Mouse (Mus musculus) embryonic facial prominence, embryonic 11.5 days (tissue): ENCODE measurements at regions not wholly inside any gene's neighbourhood (a gene's known extent, or its start where the extent isn't known, plus 50 kb on each side); places are given as distances from the start of the nearest gene placed in this dataset.

Source experiments
- ATAC-seq: fragments of 200-750 bp; cut with Nextera tagmentation; replicated peaks from 2 replicates; pipeline ENCODE4 v1.8.0; 2017; ENCODE audit warnings: low read depth; ENCODE audit not compliant: insufficient number of reproducible peaks, low FRiP score, low TSS enrichment
- DNase-seq: peaks from one replicate; pipeline ENCODE4 v3.0.0-alpha.2; 2015; ENCODE audit warnings: low spot score
- H3K27ac ChIP-seq: fragments of 300-500 bp; sonication (generic); replicated peaks from 2 replicates; pipeline ENCODE4 v1.5.1; 2014; ENCODE audit warnings: mild to moderate bottlenecking, low read depth, low read length, control low read depth
- H3K27me3 ChIP-seq: fragments of 300-500 bp; sonication (generic); 2 replicates; pipeline ENCODE4 v1.6.1; 2014; ENCODE audit warnings: mild to moderate bottlenecking, low read length, moderate library complexity, mixed read lengths; ENCODE audit not compliant: control insufficient read depth, insufficient read depth
- H3K36me3 ChIP-seq: fragments of 300-500 bp; sonication (generic); replicated peaks from 2 replicates; pipeline ENCODE4 v1.6.1; 2014; ENCODE audit warnings: low read depth, mild to moderate bottlenecking, low read length, moderate library complexity, mixed read lengths; ENCODE audit not compliant: control insufficient read depth, insufficient read depth
- H3K4me1 ChIP-seq: fragments of 300-500 bp; sonication (generic); 2 replicates; pipeline ENCODE4 v1.6.1; 2014; ENCODE audit warnings: low read length, mixed read lengths; ENCODE audit not compliant: control insufficient read depth, insufficient read depth
- H3K4me2 ChIP-seq: fragments of 300-500 bp; sonication (generic); 2 replicates; pipeline ENCODE4 v1.6.1; 2014; ENCODE audit warnings: low read depth, mild to moderate bottlenecking, control low read depth, low read length, moderate library complexity
- H3K4me3 ChIP-seq: fragments of 300-500 bp; sonication (generic); 2 replicates; pipeline ENCODE4 v1.5.1; 2014; ENCODE audit warnings: low read depth, low read length, control low read depth
- H3K9ac ChIP-seq: fragments of 300-500 bp; sonication (generic); replicated peaks from 2 replicates; pipeline ENCODE4 v1.6.1; 2014; ENCODE audit warnings: mild to moderate bottlenecking, control low read depth, low read length
- H3K9me3 ChIP-seq: fragments of 300-500 bp; sonication (generic); replicated peaks from 2 replicates; pipeline ENCODE4 v1.6.1; 2016; ENCODE audit warnings: mild to moderate bottlenecking, low read length, inconsistent platforms, mixed read lengths; ENCODE audit not compliant: control insufficient read depth
- WGBS: fragments of 180-500 bp; shearing (Covaris S2); extraction: QIAGEN DNeasy Blood & Tissue Kit; methylation state at CpG from one replicate; pipeline ENCODE4 v1.1.7; 2014; 5-methylcytosine and 5-hydroxymethylcytosine counted together

- WGBS: 78% methylated on average over 3 of the region's 3 CpGs
- no peaks in the 10 kb centered on the region for H3K36me3 ChIP-seq
- ATAC-seq: no peak
Observed at GRCm38 (mm10) chr2:8877855-8878254, 1003.2 kb upstream of the 4930412O13Rik start.

GRCm38 (mm10) chr2:8912417-8912816, 968.6 kb upstream of the 4930412O13Rik start:
- no peak for DNase-seq
- H3K27ac ChIP-seq: no peak overlapping the region
- H3K4me1 ChIP-seq: no peaks in the 10 kb centered on the region

More at GRCm38 (mm10) chr2:8877855-8878254, 1003.2 kb upstream of the 4930412O13Rik start:
- Histone ChIP-seq H3K9ac (no peak overlapping the region), H3K4me3 (no peak overlapping the region), H3K27ac (no peak overlapping the region), H3K4me2 (no peak overlapping the region), H3K4me1 (no peaks in the 10 kb centered on the region), H3K27me3 (no peaks in the 10 kb centered on the region), H3K9me3 (no peaks in the 10 kb centered on the region)
- DNase-seq: peak; percentile 12

GRCm38 (mm10) chr2:8924856-8925255, 956.2 kb upstream of the 4930412O13Rik start:
- ATAC-seq (no peak), DNase-seq (no peak)
- Histone ChIP-seq H3K9ac (no peak overlapping the region), H3K4me2 (no peak overlapping the region), H3K4me3 (no peak overlapping the region), H3K36me3 (no peaks in the 10 kb centered on the region), H3K27me3 (no peaks in the 10 kb centered on the region), H3K4me1 (no peaks in the 10 kb centered on the region), H3K27ac (no peak overlapping the region), H3K9me3 (no peaks in the 10 kb centered on the region)
- WGBS: 87% methylated on average over 2 of the region's 2 CpGs

More at GRCm38 (mm10) chr2:8912417-8912816, 968.6 kb upstream of the 4930412O13Rik start:
- ATAC-seq: no peak
- no peak overlapping the region for H3K4me3 ChIP-seq
- no peak overlapping the region for H3K4me2 ChIP-seq
- no peaks in the 10 kb centered on the region for H3K9me3 ChIP-seq
- H3K36me3 ChIP-seq: no peaks in the 10 kb centered on the region
- no peaks in the 10 kb centered on the region for H3K27me3 ChIP-seq
- no peak overlapping the region for H3K9ac ChIP-seq

- Histone ChIP-seq H3K9ac (no peak overlapping the region), H3K4me2 (no peak overlapping the region), H3K27ac (no peak overlapping the region), H3K4me3 (no peak overlapping the region), H3K9me3 (no peaks in the 10 kb centered on the region), H3K27me3 (no peaks in the 10 kb centered on the region), H3K4me1 (no peaks in the 10 kb centered on the region), H3K36me3 (no peaks in the 10 kb centered on the region)
- 89% methylated on average over 7 of the region's 7 CpGs for WGBS
- ATAC-seq (no peak), DNase-seq (no peak)
Observed at GRCm38 (mm10) chr2:8941574-8941973, 939.5 kb upstream of the 4930412O13Rik start.

GRCm38 (mm10) chr2:8958938-8959337, 922.1 kb upstream of the 4930412O13Rik start:
- Histone ChIP-seq H3K27ac (no peak overlapping the region), H3K27me3 (no peaks in the 10 kb centered on the region), H3K4me1 (no peaks in the 10 kb centered on the region), H3K36me3 (no peaks in the 10 kb centered on the region), H3K9ac (no peak overlapping the region), H3K9me3 (no peaks in the 10 kb centered on the region), H3K4me3 (no peak overlapping the region), H3K4me2 (no peak overlapping the region)
- 88% methylated on average over 5 of the region's 5 CpGs for WGBS
- ATAC-seq (no peak), DNase-seq (no peak)

- 85% methylated on average over 1 of the region's 1 CpGs for WGBS
- no peaks in the 10 kb centered on the region for H3K4me1 ChIP-seq
- H3K27ac ChIP-seq: no peak overlapping the region
- H3K4me2 ChIP-seq: no peak overlapping the region
- ATAC-seq (no peak), DNase-seq (no peak)
- no peaks in the 10 kb centered on the region for H3K36me3 ChIP-seq
- H3K9ac ChIP-seq: no peak overlapping the region
- H3K9me3 ChIP-seq: no peaks in the 10 kb centered on the region
- no peaks in the 10 kb centered on the region for H3K27me3 ChIP-seq
- H3K4me3 ChIP-seq: no peak overlapping the region
Observed at GRCm38 (mm10) chr2:8964952-8965668, 915.9 kb upstream of the 4930412O13Rik start.

GRCm38 (mm10) chr2:8975635-8976034, 905.4 kb upstream of the 4930412O13Rik start:
- Histone ChIP-seq H3K27ac (no peak overlapping the region), H3K9me3 (no peaks in the 10 kb centered on the region), H3K27me3 (no peaks in the 10 kb centered on the region), H3K36me3 (no peaks in the 10 kb centered on the region), H3K9ac (no peak overlapping the region), H3K4me1 (no peaks in the 10 kb centered on the region), H3K4me2 (no peak overlapping the region), H3K4me3 (no peak overlapping the region)
- no peak for DNase-seq
- WGBS: 78% methylated on average over 6 of the region's 6 CpGs
- ATAC-seq: no peak

GRCm38 (mm10) chr2:9012326-9012725, 868.7 kb upstream of the 4930412O13Rik start:
- no peak for DNase-seq
- Histone ChIP-seq H3K9ac (no peak overlapping the region), H3K27me3 (no peaks in the 10 kb centered on the region), H3K4me3 (no peak overlapping the region), H3K9me3 (no peaks in the 10 kb centered on the region), H3K4me1 (no peaks in the 10 kb centered on the region), H3K27ac (no peak overlapping the region), H3K36me3 (no peaks in the 10 kb centered on the region), H3K4me2 (no peak overlapping the region)
- 61% methylated on average over 2 of the region's 2 CpGs for WGBS
- ATAC-seq: no peak
